17 mouse cellular contexts compared by ENCODE assay signal in the genomic region with DNA sequence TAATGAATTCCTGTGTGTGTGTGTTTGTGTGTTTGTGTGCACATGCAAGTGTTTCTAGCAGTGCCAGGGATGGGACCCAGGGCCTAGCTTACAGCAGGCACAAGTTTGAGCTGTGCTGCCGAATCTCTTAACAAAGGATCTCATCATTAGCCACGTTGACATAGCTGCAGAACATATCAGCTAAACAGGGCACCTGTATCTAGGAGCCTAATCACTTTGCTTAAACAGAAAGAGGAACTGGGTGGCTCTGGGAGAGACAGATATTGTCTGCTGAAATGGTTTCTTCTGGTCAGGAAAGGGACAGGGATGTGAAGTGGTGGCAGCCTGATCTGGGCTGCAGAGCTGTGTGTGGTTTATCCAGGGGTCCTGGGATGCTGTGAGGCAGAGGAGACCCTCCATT.
DNase-seq lines count a peak whose midpoint lies in the region; ATAC-seq and TF ChIP-seq lines count a peak whose summit lies in the region.
"Had no signal": no experiment of that assay in that cellular context is flagged by ENCODE, and none has a peak within 500 bp of the region (broad histone marks: within the 10 kb centered on the region; RNA-seq: fewer than 3 reads in every experiment).

No protein-coding gene starts in this region.

- WGBS in intestine, embryonic 16.5 days, result 42% methylated on average over 2 of the region's 2 CpGs

- peak; percentile 97 to 99 for TF ChIP-seq EP300 in MEL (IDR thresholded peaks at IDR 0.05; ENCODE audit: low read depth in 1 of 2, low read length in 2 of 2)

- no peaks in the 10 kb centered on the region for H3K9me3 ChIP-seq in megakaryocyte, embryonic 14.5 days
- H3K9me3 ChIP-seq in MEL (replicated peaks; ENCODE audit: insufficient read depth, low read length), result no peaks in the 10 kb centered on the region
- no peaks in the 10 kb centered on the region for H3K9me3 ChIP-seq in intestine, embryonic 16.5 days (ENCODE audit: control insufficient read depth, low read length)
- H3K9me3 ChIP-seq: embryonic facial prominence, embryonic 15.5 days; heart, embryonic 15.5 days; hindbrain, embryonic 10.5 days; limb, embryonic 12.5 days had no signal

- peaks cover 91% of the 10 kb centered on the region for H3K36me3 ChIP-seq in megakaryocyte, embryonic 14.5 days (replicated peaks; ENCODE audit: low read length)
- H3K36me3 ChIP-seq in MEL (ENCODE audit: control insufficient read depth in 1 of 2, insufficient read depth in 2 of 2, low read length in 2 of 2), result peaks cover 0 to 20% of the 10 kb centered on the region in 2 experiments; a peak in 2 of 4 replicates
- no peaks in the 10 kb centered on the region for H3K36me3 ChIP-seq in intestine, embryonic 16.5 days (ENCODE audit: control insufficient read depth, insufficient read depth, low read length)
- H3K36me3 ChIP-seq: embryonic facial prominence, embryonic 15.5 days; heart, embryonic 15.5 days; hindbrain, embryonic 10.5 days; limb, embryonic 12.5 days had no signal

- peak overlapping the region; percentile 1 for H3K4me3 ChIP-seq in megakaryocyte, embryonic 14.5 days (replicated peaks)
- peak overlapping the region; percentile 5 to 17; a peak in 1 of 4 replicates for H3K4me3 ChIP-seq in MEL (ENCODE audit: control insufficient read depth in 1 of 2, insufficient read depth in 1 of 2, low read depth in 2 of 2, low read length in 2 of 2)
- H3K4me3 ChIP-seq in intestine, embryonic 16.5 days (ENCODE audit: low read length), result no peak overlapping the region
- H3K4me3 ChIP-seq: embryonic facial prominence, embryonic 15.5 days; heart, adult 2 months; heart, embryonic 15.5 days; hindbrain, embryonic 10.5 days; limb, embryonic 12.5 days had no signal

- TF ChIP-seq RAD21 in MEL (IDR thresholded peaks at IDR 0.05; ENCODE audit: low read depth, low read length), result no peak

- no peak for TF ChIP-seq POLR2A in MEL (IDR thresholded peaks at IDR 0.05; ENCODE audit: control insufficient read depth in 1 of 2, insufficient read depth in 1 of 2, low read depth in 1 of 2, low read length in 2 of 2, poor library complexity in 1 of 2)

- no peak for TF ChIP-seq CTCF in MEL (IDR thresholded peaks at IDR 0.05 in 2 of 3, conservative IDR thresholded peaks at IDR 0.05 in 1 of 3; ENCODE audit: control insufficient read depth in 1 of 3, insufficient read depth in 1 of 3, low read depth in 2 of 3, low read length in 3 of 3, poor library complexity in 1 of 3, severe bottlenecking in 1 of 3)

- peak overlapping the region; percentile 89 for H3K27ac ChIP-seq in MEL (ENCODE audit: control insufficient read depth, low read depth, low read length)
- no peak overlapping the region for H3K27ac ChIP-seq in intestine, embryonic 16.5 days (ENCODE audit: low read length)
- H3K27ac ChIP-seq: embryonic facial prominence, embryonic 15.5 days; heart, adult 2 months; heart, embryonic 15.5 days; hindbrain, embryonic 10.5 days; limb, embryonic 12.5 days had no signal

- ATAC-seq in megakaryocyte, adult 5-6 weeks (ENCODE audit: poor library complexity, severe bottlenecking), result no peak
- peak; percentile 50 for ATAC-seq in megakaryocyte-erythroid progenitor cell, adult 5-6 weeks (replicated peaks; ENCODE audit: low FRiP score, low TSS enrichment, poor library complexity, severe bottlenecking)
- no peak for ATAC-seq in intestine, embryonic 16.5 days

- no peaks in the 10 kb centered on the region for H3K27me3 ChIP-seq in megakaryocyte, embryonic 14.5 days (replicated peaks)
- no peaks in the 10 kb centered on the region for H3K27me3 ChIP-seq in MEL (ENCODE audit: control insufficient read depth in 1 of 2, insufficient read depth in 2 of 2, low read length in 2 of 2)
- H3K27me3 ChIP-seq in intestine, embryonic 16.5 days (replicated peaks; ENCODE audit: control insufficient read depth, insufficient read depth, low read length), result no peaks in the 10 kb centered on the region
- H3K27me3 ChIP-seq: embryonic facial prominence, embryonic 15.5 days; heart, embryonic 15.5 days; limb, embryonic 12.5 days had no signal

- peaks cover 77% of the 10 kb centered on the region for H3K4me1 ChIP-seq in megakaryocyte, embryonic 14.5 days
- peaks cover 16 to 23% of the 10 kb centered on the region in 2 experiments for H3K4me1 ChIP-seq in MEL (ENCODE audit: control insufficient read depth in 1 of 2, insufficient read depth in 2 of 2, low read length in 2 of 2)
- no peaks in the 10 kb centered on the region for H3K4me1 ChIP-seq in intestine, embryonic 16.5 days (ENCODE audit: control insufficient read depth, insufficient read depth, low read length)

- peak; percentile 78 for DNase-seq in heart, adult 11 months
- DNase-seq in heart, adult 18-20 months, result no peak
- DNase-seq in MEL (ENCODE audit: low read depth, low spot score), result peak; percentile 92
- DNase-seq: adrenal gland, postnatal 25 days; cerebellum, adult 18-20 months; heart, adult 2 months; kidney, postnatal 10 days; lung, postnatal 14 days; thymus, adult 18-20 months had no signal

- no peaks in the 10 kb centered on the region for H3K79me2 ChIP-seq in MEL (ENCODE audit: control insufficient read depth, insufficient read depth, low read length, poor library complexity)

- H3K4me2 ChIP-seq in intestine, embryonic 16.5 days (ENCODE audit: low read depth, low read length), result no peak overlapping the region
- H3K4me2 ChIP-seq: embryonic facial prominence, embryonic 15.5 days; heart, embryonic 15.5 days; limb, embryonic 12.5 days had no signal

- peak overlapping the region; percentile 12 for H3K9ac ChIP-seq in MEL (ENCODE audit: control insufficient read depth, low read depth, low read length, poor library complexity, severe bottlenecking)
- no peak overlapping the region for H3K9ac ChIP-seq in intestine, embryonic 16.5 days (ENCODE audit: low read depth, low read length)
- H3K9ac ChIP-seq: embryonic facial prominence, embryonic 15.5 days; heart, embryonic 15.5 days; limb, embryonic 12.5 days had no signal

TF ChIP-seq in MEL, 35 proteins besides CTCF, POLR2A, EP300 and RAD21 (continues in another document):
- TF ChIP-seq NRF1 (IDR thresholded peaks at IDR 0.05; ENCODE audit: insufficient read depth, low read depth, low read length, poor library complexity, severe bottlenecking) (no peak), GABPA (IDR thresholded peaks at IDR 0.05; ENCODE audit: low read depth, low read length) (no peak), BHLHE40 (IDR thresholded peaks at IDR 0.05; ENCODE audit: borderline replicate concordance, low read depth, low read length) (peak; percentile 65), CHD2 (IDR thresholded peaks at IDR 0.05; ENCODE audit: low read length) (peak; percentile 51), NELFE (IDR thresholded peaks at IDR 0.05; ENCODE audit: low read depth, low read length) (no peak), TCF12 (IDR thresholded peaks at IDR 0.05; ENCODE audit: low read depth, low read length) (peak; percentile 97), CHD1 (IDR thresholded peaks at IDR 0.05; ENCODE audit: low read depth, low read length) (no peak), SMC3 (IDR thresholded peaks at IDR 0.05; ENCODE audit: low read depth, low read length) (peak; percentile 13), MAFK (IDR thresholded peaks at IDR 0.05; ENCODE audit: borderline replicate concordance, low read depth, low read length) (peak; percentile 85), ELF1 (IDR thresholded peaks at IDR 0.05; ENCODE audit: low read depth, low read length) (peak; percentile 55), ZMIZ1 (IDR thresholded peaks at IDR 0.05; ENCODE audit: low read depth, low read length) (peak; percentile 73; the same call in 1 of the 2 replicates), ZKSCAN1 (IDR thresholded peaks at IDR 0.05; ENCODE audit: low read depth, low read length) (no peak; the same call in 1 of the 2 replicates), USF1 (IDR thresholded peaks at IDR 0.05; ENCODE audit: low read depth, low read length) (no peak), RCOR1 (IDR thresholded peaks at IDR 0.05; ENCODE audit: low read depth, low read length) (peak; percentile 93), GATA1 (IDR thresholded peaks at IDR 0.05; ENCODE audit: low read depth, low read length) (peak; percentile 96), UBTF (IDR thresholded peaks at IDR 0.05; ENCODE audit: borderline replicate concordance, insufficient read depth, low read depth, low read length) (no peak), POLR2AphosphoS2 (IDR thresholded peaks at IDR 0.05; ENCODE audit: low read length) (no peak), HCFC1 (IDR thresholded peaks at IDR 0.05; ENCODE audit: low read depth, low read length) (peak; percentile 47; the same call in 1 of the 2 replicates), JUND (IDR thresholded peaks at IDR 0.05; ENCODE audit: low read depth, low read length) (peak; percentile 69; the same call in 1 of the 2 replicates), MYC (IDR thresholded peaks at IDR 0.05; ENCODE audit: low read depth, low read length) (peak; percentile 90), MXI1 (IDR thresholded peaks at IDR 0.05; ENCODE audit: low read depth, low read length) (peak; percentile 84), MAZ (IDR thresholded peaks at IDR 0.05; ENCODE audit: low read depth, low read length) (peak; percentile 61), USF2 (IDR thresholded peaks at IDR 0.05; ENCODE audit: borderline replicate concordance in 1 of 2, insufficient read depth in 1 of 2, low read depth in 1 of 2, low read length in 2 of 2) (no peak), E2F4 (IDR thresholded peaks at IDR 0.05; ENCODE audit: borderline replicate concordance, low read depth, low read length) (no peak), ETS1 (IDR thresholded peaks at IDR 0.05; ENCODE audit: low read depth, low read length) (peak; percentile 88), MYB (IDR thresholded peaks at IDR 0.05; ENCODE audit: low read depth, low read length) (no peak; the same call in 1 of the 2 replicates), SIN3A (IDR thresholded peaks at IDR 0.05; ENCODE audit: low read length) (peak; percentile 91), TBP (IDR thresholded peaks at IDR 0.05; ENCODE audit: low read depth, low read length) (0 out of 2 replicates have a peak, but pooled peaks have one; percentile 71), MAX (IDR thresholded peaks at IDR 0.05; ENCODE audit: low read length) (peak; percentile 66), KAT2A (conservative IDR thresholded peaks at IDR 0.05; ENCODE audit: low read depth, low read length) (no peak), ZC3H11A (IDR thresholded peaks at IDR 0.05; ENCODE audit: low read depth, low read length) (no peak), TAL1 (IDR thresholded peaks at IDR 0.05; ENCODE audit: low read length) (peak; percentile 83), ZNF384 (IDR thresholded peaks at IDR 0.05; ENCODE audit: low read depth, low read length) (peak; percentile 20; the same call in 1 of the 2 replicates), POLR2AphosphoS5 (IDR thresholded peaks at IDR 0.05; ENCODE audit: borderline replicate concordance, low read depth, low read length) (no peak)

Comparison
In these comparisons a context has a peak if more than half of its experiments do, and no peak if none do; other contexts are left out.
1. DNase-seq: peak in heart, adult 11 months (single experiment) and MEL (single experiment); none in heart, adult 18-20 months (0 of 2).